Mouse (Mus musculus) kidney, postnatal 25 days (tissue): ENCODE results near the gene Gm12169.
"Not testable (repeated sequence)": the region's sequence is repeated elsewhere in the genome, so short reads cannot be mapped to it uniquely, and the experiment has no call there.

Source experiments
- DNase-seq, 2 experiments: peaks; one replicate each; pipeline ENCODE4 v3.0.0; 2021; ENCODE audit warnings: mixed read lengths in 2 of 2

The Gm12169 gene

DNA sequence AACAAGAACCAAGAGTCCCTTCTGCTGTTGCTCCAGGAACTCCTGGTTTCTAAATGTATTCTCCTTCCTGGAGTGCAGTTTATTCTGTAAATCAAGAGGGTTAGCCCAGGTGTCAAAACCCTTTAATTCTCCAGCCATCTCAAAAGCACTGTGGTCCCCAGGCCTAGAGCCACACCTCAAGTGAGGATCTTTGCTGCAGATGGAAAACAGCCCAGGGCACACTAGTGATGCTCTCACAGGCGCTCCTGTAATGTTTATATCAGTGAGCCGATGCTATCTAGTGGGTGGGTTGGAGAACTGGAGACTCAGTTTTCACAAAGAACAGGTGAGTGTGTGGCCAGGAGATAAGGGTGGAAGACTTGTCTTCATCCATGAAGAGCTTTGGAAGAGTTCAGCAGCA lies at the start of gene Gm12169:
Gene Gm12169 (plus strand): TSS at position 301 of the 400 bp plus-strand sequence.
- no peak for DNase-seq

DNA sequence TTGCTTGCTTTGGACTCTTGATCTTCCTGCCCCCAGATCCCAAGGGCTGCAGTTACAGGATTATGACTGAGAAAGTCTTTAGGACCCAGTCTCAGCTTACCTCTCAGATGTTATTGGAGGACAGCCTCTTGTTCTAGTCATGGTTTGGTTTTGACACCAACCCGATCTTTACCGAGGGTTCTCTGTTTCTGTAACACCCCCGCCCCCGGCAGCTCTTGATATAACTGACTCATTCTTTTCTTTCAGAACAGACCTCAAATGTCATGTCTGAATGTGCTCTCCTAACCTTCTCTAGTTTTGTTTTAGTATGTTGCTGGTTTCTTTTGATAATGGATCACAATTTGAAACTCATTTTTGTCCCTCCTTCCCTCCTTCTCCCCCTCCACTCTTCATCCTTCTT lies 49.8 kb upstream of the Gm12169 start:
- no peak for DNase-seq

DNA sequence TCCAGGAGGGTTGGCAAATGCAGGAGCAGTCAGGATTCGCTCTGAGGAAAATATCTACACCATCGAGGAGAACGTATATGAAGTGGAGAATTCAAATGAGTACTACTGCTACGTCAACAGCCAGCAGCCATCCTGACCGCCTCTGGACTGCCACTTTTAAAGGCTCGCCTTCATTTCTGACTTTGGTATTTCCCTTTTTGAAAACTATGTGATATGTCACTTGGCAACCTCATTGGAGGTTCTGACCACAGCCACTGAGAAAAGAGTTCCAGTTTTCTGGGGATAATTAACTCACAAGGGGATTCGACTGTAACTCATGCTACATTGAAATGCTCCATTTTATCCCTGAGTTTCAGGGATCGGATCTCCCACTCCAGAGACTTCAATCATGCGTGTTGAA lies 44.7 kb upstream of the Gm12169 start:
- no peak for DNase-seq

DNA sequence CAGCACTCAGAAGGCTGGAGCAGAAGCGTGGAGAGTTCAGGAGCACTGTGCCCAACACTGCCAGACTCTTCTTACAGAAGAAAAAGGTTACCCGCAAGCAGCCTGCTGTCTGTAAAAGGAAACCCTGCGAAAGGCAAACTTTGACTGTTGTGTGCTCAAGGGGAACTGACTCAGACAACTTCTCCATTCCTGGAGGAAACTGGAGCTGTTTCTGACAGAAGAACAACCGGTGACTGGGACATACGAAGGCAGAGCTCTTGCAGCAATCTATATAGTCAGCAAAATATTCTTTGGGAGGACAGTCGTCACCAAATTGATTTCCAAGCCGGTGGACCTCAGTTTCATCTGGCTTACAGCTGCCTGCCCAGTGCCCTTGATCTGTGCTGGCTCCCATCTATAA lies 43.5 kb upstream of the Gm12169 start:
- no peak for DNase-seq

DNA sequence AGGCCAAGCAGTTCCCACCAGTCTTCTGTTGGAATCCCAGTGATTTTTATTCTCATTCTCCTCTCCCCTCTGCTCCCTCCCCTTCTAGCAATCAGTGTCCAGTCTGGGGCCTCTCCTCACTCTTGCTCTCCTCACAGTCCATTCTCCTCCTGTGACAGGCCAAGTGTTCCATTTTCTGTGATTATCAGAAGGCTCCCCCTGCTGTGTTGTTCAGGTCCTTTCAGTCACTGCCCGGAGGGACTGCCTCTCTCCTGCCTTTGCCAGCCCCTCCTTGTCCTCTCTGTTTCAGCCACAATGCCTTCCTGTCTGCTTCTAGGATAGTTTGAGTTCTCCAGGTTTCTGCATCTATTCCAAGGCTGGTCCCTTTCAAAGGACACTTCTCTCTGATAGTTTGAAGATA lies 35.8 kb upstream of the Gm12169 start:
- DNase-seq, result no peak

DNA sequence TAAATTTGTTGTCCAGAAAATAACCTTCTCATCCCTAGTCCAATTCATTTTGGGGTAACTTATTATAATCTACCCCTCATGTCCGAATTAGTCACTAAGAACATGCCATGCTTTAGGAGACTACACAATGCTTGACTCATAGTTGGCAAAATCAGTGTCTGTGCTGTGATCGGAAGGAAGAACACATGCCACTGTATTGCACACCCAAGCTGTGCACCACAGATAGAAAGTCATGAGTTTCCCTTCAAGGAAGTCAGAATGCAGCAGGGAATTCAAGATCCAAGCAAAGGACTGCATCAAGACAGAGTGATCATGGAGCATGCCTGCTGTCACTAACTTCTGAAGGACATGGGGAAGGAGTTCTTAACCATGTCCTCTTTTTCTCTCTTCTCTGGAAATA lies 35.4 kb upstream of the Gm12169 start:
- DNase-seq, result no peak

DNA sequence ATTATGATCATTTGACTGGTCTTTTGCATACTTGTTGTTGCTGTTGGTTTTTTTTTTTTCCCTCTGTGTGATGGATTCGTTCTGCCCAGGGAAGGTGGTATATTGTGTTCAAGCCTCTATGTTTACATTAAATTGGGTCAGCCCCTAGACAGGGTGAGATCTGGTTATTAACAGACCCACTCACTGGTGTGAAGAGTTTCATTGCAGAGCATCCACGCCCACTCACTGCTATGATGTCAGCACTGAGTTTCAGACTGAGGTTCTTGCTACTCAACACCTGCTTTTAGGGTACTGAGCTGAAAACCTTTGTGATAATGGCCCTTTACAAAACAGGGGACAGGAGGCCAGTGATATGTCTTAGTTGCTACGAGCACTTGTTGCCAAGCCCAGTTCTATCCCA lies 16.9 kb upstream of the Gm12169 start:
- no peak for DNase-seq

DNA sequence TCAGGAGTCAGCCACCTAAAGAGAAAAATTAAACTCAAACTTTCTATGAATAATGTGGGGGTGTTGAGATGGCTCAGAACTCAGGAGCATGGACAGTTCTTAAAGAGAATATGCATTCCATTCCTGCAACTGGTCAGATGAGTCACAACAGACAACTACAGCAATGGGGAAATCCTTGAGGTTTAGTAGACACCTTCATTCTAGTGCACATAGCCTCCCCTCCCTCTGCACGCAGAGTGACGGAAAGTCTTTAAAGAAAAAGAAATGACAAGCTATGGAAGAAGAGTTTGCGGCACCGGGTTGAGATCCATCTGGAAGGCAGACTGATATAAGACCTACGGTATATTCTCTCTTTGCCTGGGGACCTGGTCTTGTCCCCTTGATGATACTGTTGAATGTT lies 14.1 kb upstream of the Gm12169 start:
- no peak for DNase-seq

DNA sequence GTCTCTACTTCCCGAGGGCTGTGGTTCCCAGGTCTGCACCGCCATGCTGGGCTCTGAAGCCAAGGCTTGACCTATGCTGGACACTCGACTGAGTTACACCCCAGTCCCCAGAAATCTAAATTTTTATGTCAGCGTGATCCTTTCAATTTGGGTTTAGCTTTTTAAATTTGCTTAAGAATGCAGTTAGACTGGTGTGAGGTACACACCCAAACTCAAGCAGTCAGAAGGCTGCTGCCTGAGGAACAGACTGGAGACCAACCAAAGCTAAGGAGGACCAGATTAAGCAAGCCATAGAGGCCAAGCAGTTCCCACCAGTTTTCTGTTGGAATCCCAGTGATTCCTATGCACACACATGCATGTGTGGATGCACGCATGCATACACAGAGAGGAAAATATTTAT lies 2.7 kb upstream of the Gm12169 start:
- not testable (repeated sequence) for DNase-seq

DNA sequence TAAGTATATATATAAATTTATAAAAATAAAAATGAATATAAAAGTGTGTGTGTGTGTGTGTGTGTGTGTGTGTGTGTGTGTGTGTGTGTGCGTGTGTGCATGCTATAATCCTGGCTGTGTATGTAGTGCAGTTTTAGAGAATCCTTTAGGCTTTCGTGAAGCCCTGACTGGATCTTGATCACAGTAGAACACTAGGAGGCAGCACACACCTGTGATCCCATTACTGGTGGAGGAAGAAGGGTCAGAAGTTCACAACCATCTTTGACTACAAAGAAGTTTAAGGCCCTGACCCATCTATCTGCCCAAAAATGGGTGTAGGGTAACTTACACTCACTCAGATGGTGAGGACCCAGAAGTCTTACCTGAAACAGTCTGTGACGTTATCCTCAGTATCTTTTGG lies 1.3 kb upstream of the Gm12169 start:
- peak; percentile 36 to 40 for DNase-seq

DNA sequence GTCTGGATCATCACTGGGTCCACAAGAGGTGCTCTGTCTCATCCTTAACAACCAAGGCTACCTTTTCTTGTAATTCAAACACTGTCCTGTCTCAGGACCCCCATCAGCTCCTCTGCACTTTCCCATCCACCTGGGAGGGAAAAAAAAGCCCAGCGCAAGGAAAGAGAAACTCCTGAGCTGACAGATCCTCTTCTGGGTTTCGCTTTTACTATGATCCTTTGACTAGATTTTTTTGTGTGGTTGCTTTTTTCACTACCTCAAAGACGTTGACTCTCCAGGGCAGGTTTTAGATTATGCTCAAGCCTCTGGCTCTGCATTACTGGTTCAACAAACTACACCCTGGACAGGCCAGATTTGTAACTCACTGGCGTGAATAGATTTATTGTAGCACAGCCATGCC lies 6.1 kb downstream of the Gm12169 start:
- DNase-seq, result peak in 1 of 2 experiments; percentile 4

DNA sequence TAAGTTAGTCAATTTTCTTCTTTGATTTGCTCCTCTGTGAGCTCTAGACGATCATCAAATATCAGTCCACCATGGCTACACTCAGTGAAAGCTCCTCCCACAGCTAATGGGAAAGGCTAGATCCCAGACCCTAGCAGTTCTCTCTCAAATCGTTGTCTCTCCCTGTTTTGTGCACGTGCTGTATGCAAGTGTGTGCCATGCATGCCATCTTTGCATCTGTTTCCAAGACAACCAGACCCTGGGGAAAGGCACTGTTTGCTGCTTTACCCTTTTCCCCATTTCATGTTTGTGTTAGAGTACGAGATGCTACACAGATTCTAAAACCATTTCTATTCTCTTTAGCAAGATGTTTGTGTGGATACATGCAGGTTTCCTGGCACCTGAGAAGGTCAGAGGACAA lies 13.0 kb downstream of the Gm12169 start:
- DNase-seq, result no peak

DNA sequence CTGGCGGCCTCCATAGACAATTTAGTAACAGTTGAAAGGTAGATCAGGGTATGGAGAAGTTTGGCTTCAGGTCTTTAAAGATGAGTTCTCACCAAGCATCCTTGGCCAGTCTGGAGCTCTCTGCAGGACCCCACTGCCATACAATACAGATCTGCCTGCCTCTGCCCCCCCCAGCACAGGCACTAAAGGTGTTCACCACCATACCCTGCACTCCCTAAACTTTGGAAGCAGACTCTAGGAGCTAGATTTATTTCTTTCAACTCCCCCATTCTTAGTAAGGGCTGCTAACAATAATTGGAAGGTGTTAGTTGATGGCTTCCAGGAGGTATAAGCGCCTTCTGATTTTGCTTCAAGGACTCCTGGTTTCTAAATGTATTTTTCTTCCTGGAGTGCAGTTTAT lies 19.5 kb downstream of the Gm12169 start:
- DNase-seq, result no peak

DNA sequence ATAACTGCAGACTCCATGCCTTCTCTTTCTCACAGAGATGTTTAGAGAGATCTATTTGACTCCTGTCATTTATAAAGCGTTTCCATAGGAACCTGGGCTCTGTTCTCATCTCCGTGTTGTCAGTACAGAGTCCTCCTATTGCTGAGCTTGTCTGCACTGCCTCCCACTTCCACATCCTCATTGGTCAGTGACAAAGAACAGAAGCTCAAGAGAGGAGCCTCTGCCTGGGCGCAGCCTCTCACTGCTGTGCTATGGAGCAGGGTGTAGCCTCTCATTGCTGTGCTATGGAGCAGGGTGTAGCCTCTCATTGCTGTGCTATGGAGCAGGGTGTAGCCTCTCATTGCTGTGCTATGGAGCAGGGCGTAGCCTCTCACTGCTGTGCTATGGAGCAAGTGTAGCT lies 25.7 kb downstream of the Gm12169 start:
- no peak for DNase-seq

DNA sequence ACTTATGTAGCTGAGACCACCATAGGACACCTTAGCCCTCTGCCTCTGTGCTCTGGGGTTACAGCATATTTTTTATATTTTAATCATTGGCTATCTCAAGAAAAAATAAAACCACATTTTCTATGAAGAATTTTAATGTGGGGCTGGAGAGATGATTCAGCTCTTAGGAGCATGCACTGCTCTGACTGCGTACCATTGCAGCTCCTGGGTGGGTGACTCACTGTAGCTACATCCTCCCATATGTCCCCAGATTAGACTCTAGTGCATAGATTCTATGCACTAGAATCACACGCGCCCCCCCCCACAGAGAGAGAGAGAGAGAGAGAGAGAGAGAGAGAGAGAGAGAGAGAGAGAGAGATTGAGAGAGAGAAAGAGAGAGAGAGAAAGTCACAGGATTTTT lies 28.7 kb downstream of the Gm12169 start:
- no peak for DNase-seq

DNA sequence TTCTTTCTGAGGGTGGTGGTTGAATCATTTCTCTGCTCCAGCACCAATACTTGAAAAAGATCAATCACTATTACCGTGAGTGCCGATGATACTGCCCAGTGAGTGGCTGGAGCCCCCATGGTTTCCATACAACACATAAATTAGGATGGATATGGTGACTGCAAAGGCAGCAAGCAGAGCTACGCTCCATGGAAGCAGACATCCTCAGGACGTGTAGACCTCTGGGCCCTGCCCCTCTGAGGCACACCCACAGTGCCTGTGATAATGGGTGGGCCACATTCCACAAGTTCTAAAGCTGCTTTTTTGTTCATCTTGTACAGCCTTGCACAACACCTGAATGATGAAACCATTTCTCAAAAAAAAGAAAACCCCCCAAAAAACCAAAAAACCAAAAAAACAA lies 37.1 kb downstream of the Gm12169 start:
- no peak for DNase-seq

DNA sequence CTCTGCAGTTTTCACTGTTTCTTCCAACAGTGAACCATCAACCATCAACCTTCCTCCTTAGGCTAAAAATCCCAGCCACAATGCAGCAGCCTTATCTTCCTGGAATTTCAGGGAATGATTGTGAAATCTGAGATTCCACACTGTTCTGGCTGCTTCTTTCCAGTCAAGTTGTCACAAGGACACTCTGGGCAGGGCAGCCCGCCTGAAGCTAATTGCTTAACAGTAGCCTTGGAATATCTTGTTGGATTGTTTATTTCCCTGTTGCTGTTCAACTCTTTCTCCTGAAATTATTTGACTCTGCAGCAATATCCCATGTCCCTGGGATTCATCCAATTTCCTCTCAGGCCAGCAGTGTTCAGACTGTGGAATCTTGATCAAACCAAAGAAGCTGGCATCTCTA lies 40.7 kb downstream of the Gm12169 start:
- DNase-seq, result no peak

DNA sequence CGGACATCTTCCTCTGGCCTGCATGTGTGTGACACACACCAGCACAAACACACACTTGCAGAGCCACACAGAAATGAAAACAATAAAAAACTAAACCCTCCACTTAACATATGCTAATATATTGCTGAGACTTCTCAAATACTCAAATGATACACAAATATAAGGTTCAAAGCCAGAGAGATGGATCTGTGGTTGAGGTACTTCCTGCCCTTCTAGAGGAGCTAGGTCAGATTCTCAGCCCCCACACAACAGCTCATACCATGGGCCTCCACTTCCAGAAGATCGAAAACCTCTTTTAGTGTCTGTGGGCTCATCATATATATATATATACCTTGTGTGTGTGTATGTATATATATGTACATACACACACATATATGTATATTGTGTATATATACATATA lies 42.0 kb downstream of the Gm12169 start:
- no peak for DNase-seq

DNA sequence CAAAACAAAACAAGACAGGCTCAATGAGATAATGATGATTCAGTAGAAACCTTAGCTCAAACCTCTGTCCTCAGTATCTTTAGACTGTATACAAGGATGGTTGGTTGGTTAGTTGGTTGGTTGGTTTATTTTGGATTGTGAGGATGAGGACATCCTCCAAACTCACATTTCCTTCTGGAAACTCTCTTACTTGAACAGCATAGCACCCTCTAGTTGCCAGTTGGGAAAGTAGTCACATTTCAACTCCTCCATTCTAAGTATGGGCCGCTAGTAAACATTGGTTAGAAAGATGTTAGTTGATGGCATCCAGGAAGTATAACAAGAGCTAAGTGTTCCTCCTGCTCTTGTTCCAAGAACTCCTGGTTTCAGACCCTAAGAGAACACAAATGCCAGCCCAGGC lies 45.1 kb downstream of the Gm12169 start:
- DNase-seq, result no peak

DNA sequence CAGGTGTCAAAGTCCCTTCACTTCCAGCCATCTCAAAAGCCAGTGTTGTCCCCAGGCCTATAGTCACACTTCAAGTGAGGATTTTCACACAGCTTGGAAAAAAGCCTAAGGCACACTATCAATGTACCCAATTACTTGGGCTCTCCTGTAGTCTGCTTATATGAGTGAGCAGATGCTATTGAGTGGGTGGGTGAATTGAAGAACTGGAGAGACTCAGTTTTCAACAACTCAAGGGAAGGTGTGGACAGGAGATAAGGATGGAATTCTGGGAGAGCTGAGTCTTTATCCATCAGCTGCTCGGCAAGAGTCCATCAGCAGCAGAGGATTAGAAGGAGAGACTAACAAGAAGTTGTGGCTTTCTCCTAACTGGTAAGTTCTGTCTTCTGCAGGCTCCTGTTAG lies 47.3 kb downstream of the Gm12169 start, which contains the start of gene BC053393:
Gene BC053393 (plus strand): TSS at position 210 of the 400 bp plus-strand sequence.
- DNase-seq, result no peak

DNA sequence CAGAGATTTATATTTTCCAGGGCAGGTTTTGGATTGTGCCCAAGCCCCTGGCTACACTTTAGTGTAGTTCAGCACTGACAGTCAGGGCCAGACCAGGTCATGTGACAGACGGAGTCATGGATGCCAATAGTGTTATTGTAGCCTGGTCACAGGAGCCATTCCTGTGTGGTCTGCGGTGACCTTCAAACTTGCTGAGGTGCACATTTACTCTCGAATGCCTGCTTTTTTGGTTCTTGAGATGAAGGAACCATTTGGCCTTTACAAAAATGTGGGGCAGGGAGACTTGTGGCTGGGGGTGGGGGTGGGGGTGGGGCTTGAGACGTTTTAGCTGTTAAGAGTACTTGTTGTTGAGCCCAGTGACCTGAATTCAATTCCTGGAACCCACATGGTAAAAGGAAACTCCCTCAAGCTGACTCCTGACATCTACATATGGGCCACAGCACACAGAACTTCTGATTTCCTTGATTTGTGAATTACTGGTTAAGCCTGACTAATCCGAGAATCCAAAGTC lies 54.8 kb downstream of the Gm12169 start:
- peak; percentile 77 to 78 for DNase-seq

DNA sequence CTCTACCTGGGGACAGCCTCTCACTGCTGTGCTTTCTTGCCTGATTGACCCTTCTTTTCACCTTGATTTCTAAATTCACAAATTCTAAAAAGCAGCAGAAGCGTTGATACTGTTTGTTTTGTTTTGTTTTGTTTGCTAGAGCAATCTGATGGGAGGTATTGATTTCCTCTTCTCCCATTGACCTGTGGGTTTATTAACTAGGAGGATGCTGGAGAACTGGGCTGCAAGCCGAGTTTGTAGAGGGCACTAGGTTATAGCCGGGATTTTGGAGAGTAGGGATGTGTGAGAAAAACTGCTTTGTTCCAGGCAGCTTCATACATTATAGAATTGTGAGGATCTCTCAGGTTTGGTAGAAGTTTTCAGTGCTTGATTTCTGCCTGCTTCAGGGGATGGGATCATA lies 56.4 kb downstream of the Gm12169 start:
- no peak for DNase-seq

DNA sequence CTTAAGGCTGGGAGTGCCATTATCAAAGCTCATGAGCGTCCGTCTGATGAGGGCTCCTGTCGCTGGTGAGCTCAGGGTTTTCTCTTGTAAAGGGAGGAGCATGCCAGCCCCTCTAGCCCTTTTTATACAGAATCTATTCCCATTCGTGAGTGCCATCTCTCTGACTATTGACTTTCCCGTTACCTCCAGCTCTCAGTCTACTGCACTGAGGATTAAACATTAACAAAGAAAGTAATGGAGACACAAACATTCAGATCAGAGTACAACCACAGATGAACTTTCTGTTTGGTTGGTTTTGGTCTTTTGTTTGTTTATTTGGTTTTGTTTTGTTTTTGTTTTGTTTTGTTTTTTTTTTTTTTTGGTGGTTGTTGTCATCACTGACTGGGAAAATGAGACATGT lies 58.7 kb downstream of the Gm12169 start:
- DNase-seq, result no peak
